Mouse (Mus musculus) heart, embryonic 14.5 days (tissue): ENCODE measurements around the gene Lurap1. TPM values are rescaled to one million over a fixed set of nuclear protein-coding genes. Genes with fewer than 3 reads are reported as not detected.

ENCODE experiments used
- ATAC-seq: fragments of 200-750 bp; cut with Nextera tagmentation; 2 replicates; pipeline ENCODE4 v1.8.0; 2017; ENCODE audit warnings: low read depth, moderate TSS enrichment; ENCODE audit not compliant: insufficient number of reproducible peaks, insufficient read depth, low FRiP score
- H3K27ac ChIP-seq, 2 experiments: fragments of 200-500 bp in 1 of 2; fragments of 300-500 bp in 1 of 2; sonication (generic) in 1 of 2; replicated peaks in 1 of 2; 2 replicates each; pipeline ENCODE4 v1.5.1; 2012 to 2014; ENCODE audit warnings: low read depth in 2 of 2, low read length in 2 of 2, control low read depth in 1 of 2, mild to moderate bottlenecking in 1 of 2, mixed read lengths in 1 of 2; ENCODE audit not compliant: control insufficient read depth in 1 of 2, insufficient read depth in 1 of 2
- H3K27me3 ChIP-seq: fragments of 300-500 bp; sonication (generic); 2 replicates; pipeline ENCODE4 v1.6.1; 2014; ENCODE audit warnings: mild to moderate bottlenecking, low read length, control low read depth; ENCODE audit not compliant: control insufficient read depth, insufficient read depth
- H3K36me3 ChIP-seq: fragments of 300-500 bp; sonication (generic); 2 replicates; pipeline ENCODE4 v1.6.1; 2014; ENCODE audit warnings: mild to moderate bottlenecking, control low read depth, low read length, mixed read lengths; ENCODE audit not compliant: control insufficient read depth, insufficient read depth
- H3K4me1 ChIP-seq, 2 experiments: fragments of 200-500 bp in 1 of 2; fragments of 300-500 bp in 1 of 2; sonication (generic) in 1 of 2; 2 replicates each; pipeline ENCODE4 v1.6.1; 2012 to 2014; ENCODE audit warnings: low read length in 2 of 2, control low read depth in 1 of 2, mixed read lengths in 1 of 2; ENCODE audit not compliant: control insufficient read depth in 2 of 2, insufficient read depth in 2 of 2
- H3K4me2 ChIP-seq: fragments of 300-500 bp; sonication (generic); 2 replicates; pipeline ENCODE4 v1.6.1; 2014; ENCODE audit warnings: mild to moderate bottlenecking, low read length
- H3K4me3 ChIP-seq, 2 experiments: fragments of 200-500 bp in 1 of 2; fragments of 300-500 bp in 1 of 2; sonication (generic) in 1 of 2; 2 replicates each; pipeline ENCODE4 v1.5.1; 2012 to 2014; ENCODE audit warnings: low read length in 2 of 2, mild to moderate bottlenecking in 2 of 2, control low read depth in 1 of 2, low read depth in 1 of 2, moderate library complexity in 1 of 2; ENCODE audit not compliant: control insufficient read depth in 1 of 2, insufficient read depth in 1 of 2
- H3K9ac ChIP-seq: fragments of 300-500 bp; sonication (generic); 2 replicates; pipeline ENCODE4 v1.6.1; 2014; ENCODE audit warnings: mild to moderate bottlenecking, low read length
- H3K9me3 ChIP-seq: fragments of 300-500 bp; sonication (generic); 2 replicates; pipeline ENCODE4 v1.6.1; 2016; ENCODE audit warnings: low read length, control low read depth; ENCODE audit not compliant: control insufficient read depth
- WGBS: fragments of 180-500 bp; shearing (Covaris S2); extraction: QIAGEN DNeasy Blood & Tissue Kit; methylation state at CpG from one replicate; pipeline ENCODE4 v1.1.7; 2014; 5-methylcytosine and 5-hydroxymethylcytosine counted together
- polyA plus RNA-seq: library from polyadenylated mRNA; unstranded; fragments of >200 nt; fragmentation: Nextera tagmentation; extraction: Ambion mirVana; gene quantifications from 2 replicates; pipeline ENCODE4 v1.2.1, GENCODE M21; 2014

Lurap1 gene
- polyA plus RNA-seq = 2.2 and 2.7 TPM in 2 replicates

DNA sequence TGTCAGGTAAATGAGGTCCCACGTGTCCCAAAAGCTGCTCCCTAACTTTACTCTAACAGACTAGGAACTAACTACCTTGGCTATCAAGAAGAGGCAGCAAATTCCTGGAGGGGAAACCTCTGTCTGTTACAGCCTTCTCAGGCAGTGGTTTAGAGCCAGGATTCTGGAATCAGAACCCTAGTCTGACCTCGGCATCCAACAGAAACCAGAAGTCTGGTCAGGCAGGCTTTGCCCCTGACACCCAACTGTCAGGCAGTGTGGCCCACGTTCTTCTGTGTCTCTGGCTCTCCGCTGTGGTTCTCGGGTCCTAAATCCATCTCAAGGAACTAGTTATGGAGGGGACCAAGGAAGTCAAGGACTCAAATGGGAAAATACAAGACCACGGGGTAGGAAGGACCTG lies at the start of gene Lurap1:
Gene Lurap1, minus strand, starts transcription at position 101 of the 400 bp plus-strand sequence.
- Histone ChIP-seq H3K9me3 (no peaks in the 10 kb centered on the region), H3K4me2 (peak within 1 kb of the TSS; percentile 81), H3K27me3 (no peaks in the 10 kb centered on the region), H3K4me1 (peaks cover 7 to 15% of the 10 kb centered on the region in 2 experiments), H3K9ac (peak within 1 kb of the TSS; percentile 97), H3K36me3 (peaks cover 48% of the 10 kb centered on the region), H3K27ac (peak within 1 kb of the TSS; percentile 87 to 97), H3K4me3 (peak within 1 kb of the TSS; percentile 85 to 99)
- ATAC-seq = no peak
- WGBS = 69% methylated on average over 6 of the region's 6 CpGs

- H3K9me3 ChIP-seq = no peaks in the 10 kb centered on the region
- no peak for ATAC-seq
- no peaks in the 10 kb centered on the region for H3K36me3 ChIP-seq
- H3K4me3 ChIP-seq = no peak overlapping the region
- H3K4me2 ChIP-seq = no peak overlapping the region
- 80% methylated on average over 2 of the region's 2 CpGs for WGBS
- H3K27me3 ChIP-seq = no peaks in the 10 kb centered on the region
- peaks cover 4% of the 10 kb centered on the region in 2 experiments; a peak in 2 of 4 replicates for H3K4me1 ChIP-seq
- no peak overlapping the region for H3K27ac ChIP-seq
- no peak overlapping the region for H3K9ac ChIP-seq
These were observed 47.3 kb upstream of the Lurap1 start for GRCm38 (mm10) chr4:116198422-116198821.

GRCm38 (mm10) chr4:116193583-116194383 lies 42.6 kb upstream of the Lurap1 start:
- ATAC-seq = no peak
- no peak overlapping the region for H3K4me3 ChIP-seq
- no peaks in the 10 kb centered on the region for H3K36me3 ChIP-seq
- H3K9me3 ChIP-seq = no peaks in the 10 kb centered on the region
- H3K4me1 ChIP-seq = peaks cover 4% of the 10 kb centered on the region in 2 experiments; a peak in 2 of 4 replicates
- H3K27me3 ChIP-seq = no peaks in the 10 kb centered on the region
- 33% methylated on average over 9 of the region's 9 CpGs for WGBS
- H3K27ac ChIP-seq = no peak overlapping the region
- no peak overlapping the region for H3K4me2 ChIP-seq
- H3K9ac ChIP-seq = no peak overlapping the region

DNA sequence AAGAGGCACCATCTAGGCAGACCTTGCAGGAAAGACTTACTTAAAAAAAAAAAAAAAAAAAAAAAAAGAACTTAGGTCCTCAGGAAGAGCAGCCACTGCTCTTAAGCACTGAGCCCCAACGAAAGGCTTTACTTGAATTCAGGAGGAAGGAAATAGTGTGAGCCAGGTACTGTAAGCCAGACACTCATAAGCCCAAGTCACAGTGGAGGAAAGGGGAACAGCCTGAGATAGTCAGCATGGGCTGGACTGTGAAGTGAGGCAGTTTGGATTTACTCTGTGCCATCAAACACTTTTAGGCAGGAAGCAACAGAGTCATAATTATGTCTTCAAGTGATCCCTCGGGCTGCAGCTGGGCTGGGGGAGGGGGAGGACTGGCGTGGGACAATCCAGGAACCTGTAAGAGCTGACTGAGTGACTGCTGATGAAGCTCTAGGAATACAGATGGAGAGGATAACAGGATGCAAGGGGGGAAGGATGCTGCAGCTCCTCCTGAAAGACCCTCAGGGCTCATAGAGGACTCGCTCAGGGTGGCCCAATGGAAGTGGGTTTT lies 41.2 kb upstream of the Lurap1 start:
- 45% methylated on average over 4 of the region's 4 CpGs for WGBS
- Histone ChIP-seq H3K27me3 (no peaks in the 10 kb centered on the region), H3K27ac (no peak overlapping the region), H3K4me1 (peaks cover 4% of the 10 kb centered on the region in 2 experiments; a peak in 2 of 4 replicates), H3K4me3 (no peak overlapping the region), H3K9me3 (no peaks in the 10 kb centered on the region), H3K4me2 (no peak overlapping the region), H3K36me3 (no peaks in the 10 kb centered on the region), H3K9ac (no peak overlapping the region)
- ATAC-seq = no peak

- H3K27me3 ChIP-seq = no peaks in the 10 kb centered on the region
- ATAC-seq = no peak
- no peaks in the 10 kb centered on the region for H3K36me3 ChIP-seq
- H3K4me1 ChIP-seq = peaks cover 0 to 9% of the 10 kb centered on the region in 2 experiments; a peak in 2 of 4 replicates
- H3K27ac ChIP-seq = no peak overlapping the region
- 79% methylated on average over 4 of the region's 4 CpGs for WGBS
- H3K4me3 ChIP-seq = no peak overlapping the region
- no peak overlapping the region for H3K4me2 ChIP-seq
- no peak overlapping the region for H3K9ac ChIP-seq
- no peaks in the 10 kb centered on the region for H3K9me3 ChIP-seq
These were observed 33.9 kb upstream of the Lurap1 start for GRCm38 (mm10) chr4:116185083-116185482.

- ATAC-seq = no peak
- Histone ChIP-seq H3K27ac (peak overlapping the region; percentile 36 to 48; a peak in 2 of 4 replicates), H3K4me2 (peak overlapping the region; percentile 62), H3K9me3 (no peaks in the 10 kb centered on the region), H3K36me3 (no peaks in the 10 kb centered on the region), H3K9ac (peak overlapping the region; percentile 57), H3K27me3 (no peaks in the 10 kb centered on the region), H3K4me3 (peak overlapping the region; percentile 28 to 38), H3K4me1 (peaks cover 0 to 11% of the 10 kb centered on the region in 2 experiments; a peak in 2 of 4 replicates)
- 4% methylated on average over 12 of the region's 12 CpGs for WGBS
These were observed 31.6 kb upstream of the Lurap1 start for GRCm38 (mm10) chr4:116182745-116183144.

DNA sequence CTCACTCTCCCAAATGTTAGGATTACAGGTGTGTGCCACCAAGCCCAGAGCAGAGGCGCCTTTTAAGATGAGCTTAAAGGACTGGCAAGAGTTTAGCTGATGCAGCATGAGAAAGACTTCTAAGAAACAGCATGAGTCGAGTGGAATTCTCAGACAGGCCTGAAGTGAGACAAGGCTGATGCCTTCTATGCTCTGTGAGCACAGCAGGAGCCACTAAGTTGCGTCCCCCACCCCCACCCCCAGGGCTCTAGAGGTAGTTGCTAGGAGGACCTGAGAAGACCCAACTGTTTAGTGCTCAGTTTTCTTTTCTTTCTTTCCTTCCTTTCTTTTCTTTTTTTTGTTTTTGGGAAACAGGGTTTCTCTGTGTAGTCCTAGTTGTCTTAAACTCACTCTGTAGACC lies 30.9 kb upstream of the Lurap1 start:
- Histone ChIP-seq H3K9me3 (no peaks in the 10 kb centered on the region), H3K9ac (no peak overlapping the region), H3K27ac (no peak overlapping the region), H3K4me2 (no peak overlapping the region), H3K4me1 (peaks cover 5 to 15% of the 10 kb centered on the region in 2 experiments), H3K36me3 (no peaks in the 10 kb centered on the region), H3K27me3 (no peaks in the 10 kb centered on the region), H3K4me3 (no peak overlapping the region)
- no peak for ATAC-seq
- WGBS = 60% methylated on average over 3 of the region's 3 CpGs
